Mouse (Mus musculus) G1E (cell line): ENCODE data around the gene Sft2d2.

Source experiments
- CTCF ChIP-seq: IDR thresholded peaks from 2 replicates; pipeline ENCODE4 v1.5.1; 2012; ENCODE audit warnings: low read depth, low read length, inconsistent platforms, mixed read lengths
- GATA1 ChIP-seq: IDR thresholded peaks from 2 replicates; pipeline ENCODE4 v1.6.1; 2012; ENCODE audit warnings: borderline replicate concordance, low read length, inconsistent platforms, mixed read lengths

DNA sequence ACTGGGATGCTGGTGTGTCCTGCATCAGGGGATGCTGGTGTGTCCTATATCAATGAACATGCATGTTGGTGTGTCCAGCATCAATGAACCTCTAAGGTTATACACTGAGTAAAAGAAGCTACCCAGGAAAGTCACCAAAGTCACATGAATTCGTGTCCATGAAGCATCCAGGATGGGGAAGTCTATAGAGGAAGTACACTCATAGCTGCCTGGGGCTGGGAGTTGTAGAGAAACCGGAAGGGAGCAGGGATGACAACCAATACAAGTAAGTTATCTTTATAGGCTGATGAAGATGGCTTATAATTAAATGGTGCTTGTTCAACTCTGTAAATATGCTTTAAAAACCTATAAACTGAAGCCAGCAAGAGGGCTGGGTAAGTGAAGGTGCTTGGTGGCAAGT is 60.4 kb downstream of the Sft2d2 start:
- TF ChIP-seq CTCF, result no peak
- TF ChIP-seq GATA1, result no peak
